Mouse (Mus musculus) embryonic fibroblast, embryonic 13.5 days (primary cell): ENCODE data around the gene Spns3. TPM values are rescaled to one million over a fixed set of nuclear protein-coding genes. Genes with fewer than 3 reads are reported as not detected.

Experiments
- H3K27ac ChIP-seq: 2 replicates; pipeline ENCODE4 v1.5.1; 2012; ENCODE audit warnings: low read length, control low read depth, inconsistent platforms; ENCODE audit not compliant: insufficient read depth
- H3K4me1 ChIP-seq: 2 replicates; pipeline ENCODE4 v1.6.1; 2011; ENCODE audit warnings: low read length; ENCODE audit not compliant: control insufficient read depth, insufficient read depth
- H3K4me3 ChIP-seq: 2 replicates; pipeline ENCODE4 v1.5.1; 2011; ENCODE audit warnings: mild to moderate bottlenecking, control low read depth, low read length; ENCODE audit not compliant: insufficient read depth
- CTCF ChIP-seq: IDR thresholded peaks from 2 replicates; pipeline ENCODE4 v1.5.1; 2011; ENCODE audit warnings: mild to moderate bottlenecking, control low read depth, low read length, moderate library complexity, borderline replicate concordance; ENCODE audit not compliant: insufficient read depth
- POLR2A ChIP-seq: IDR thresholded peaks from 2 replicates; pipeline ENCODE4 v1.6.1; 2011; ENCODE audit warnings: low read depth, mild to moderate bottlenecking, control low read depth, low read length, moderate library complexity
- polyA plus RNA-seq: library from polyadenylated mRNA; stranded (reverse); fragments of >200 nt; gene quantifications from 2 replicates; pipeline ENCODE4 v1.2.4, GENCODE M21; 2011; ENCODE audit warnings: low read depth; ENCODE audit not compliant: missing spikeins, insufficient read length

The Spns3 gene
- polyA plus RNA-seq, 1 experiment: not detected

GRCm38 (mm10) chr11:72464821-72465220, 85.5 kb downstream of the Spns3 start:
- TF ChIP-seq CTCF (no peak), POLR2A (no peak)
- H3K27ac ChIP-seq: no peak overlapping the region
- H3K4me3 ChIP-seq: no peak overlapping the region
- peaks cover 5% of the 10 kb centered on the region; the same call in 1 of the 2 replicates for H3K4me1 ChIP-seq

GRCm38 (mm10) chr11:72461500-72461981, 88.8 kb downstream of the Spns3 start:
- no peak for TF ChIP-seq POLR2A
- no peak for TF ChIP-seq CTCF
- Histone ChIP-seq H3K27ac (no peak overlapping the region), H3K4me1 (no peaks in the 10 kb centered on the region), H3K4me3 (no peak overlapping the region)

DNA sequence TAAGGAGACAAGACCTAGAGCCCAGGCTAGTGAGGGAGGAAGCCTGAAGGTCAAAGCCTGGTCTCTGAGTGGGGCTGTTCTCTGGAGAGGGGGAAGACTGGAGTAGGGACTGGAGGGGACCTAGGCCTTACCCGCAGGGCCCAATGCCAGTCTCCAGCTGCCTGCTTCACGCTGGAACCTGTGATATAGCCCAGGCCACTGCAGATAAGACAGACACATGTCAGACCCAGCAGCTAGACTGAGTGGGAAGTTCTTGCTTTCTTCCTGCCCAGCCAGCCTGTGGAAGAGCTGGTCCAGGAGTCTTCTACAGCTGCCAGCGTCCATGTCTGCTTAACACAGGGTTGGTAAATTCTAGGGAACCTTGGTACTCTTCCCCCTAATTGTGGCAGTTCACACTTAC, 91.8 kb downstream of the Spns3 start:
- no peak for TF ChIP-seq CTCF
- no peak for TF ChIP-seq POLR2A
- Histone ChIP-seq H3K4me1 (no peaks in the 10 kb centered on the region), H3K27ac (no peak overlapping the region), H3K4me3 (no peak overlapping the region)

DNA sequence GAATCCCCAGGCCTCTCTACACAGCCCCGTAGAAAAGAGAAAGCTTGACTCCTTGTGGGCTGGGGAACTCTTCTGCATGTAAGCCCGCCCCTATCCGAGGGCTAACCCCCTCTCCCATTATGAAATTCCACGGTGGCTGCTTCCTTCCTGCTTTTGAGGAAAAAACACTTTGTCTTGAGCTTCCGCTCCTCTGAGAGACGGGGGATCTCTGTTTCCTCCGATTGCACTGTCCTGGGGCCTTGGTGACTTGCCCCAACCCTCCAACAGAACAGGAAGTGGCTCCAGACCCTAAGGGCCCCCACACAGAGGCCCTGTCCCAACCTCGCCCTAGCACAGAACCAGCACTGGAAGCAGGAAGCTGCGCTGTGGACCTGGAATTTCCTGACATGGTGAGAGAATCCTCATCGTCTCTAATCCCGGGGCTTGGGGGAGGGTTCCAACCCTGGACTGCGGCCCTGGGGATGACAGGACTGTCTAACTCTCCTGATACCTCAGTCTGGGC, 92.3 kb downstream of the Spns3 start:
- no peak for TF ChIP-seq POLR2A
- no peak for TF ChIP-seq CTCF
- Histone ChIP-seq H3K27ac (no peak overlapping the region), H3K4me1 (no peaks in the 10 kb centered on the region), H3K4me3 (no peak overlapping the region)

GRCm38 (mm10) chr11:72455694-72456093, 94.6 kb downstream of the Spns3 start:
- Histone ChIP-seq H3K4me1 (no peaks in the 10 kb centered on the region), H3K27ac (no peak overlapping the region), H3K4me3 (no peak overlapping the region)
- TF ChIP-seq POLR2A: no peak
- no peak for TF ChIP-seq CTCF

GRCm38 (mm10) chr11:72453105-72453953, 97.0 kb downstream of the Spns3 start:
- no peak overlapping the region for H3K27ac ChIP-seq

GRCm38 (mm10) chr11:72452140-72452665, 98.1 kb downstream of the Spns3 start:
- no peaks in the 10 kb centered on the region for H3K4me1 ChIP-seq
- no peak overlapping the region for H3K27ac ChIP-seq
- H3K4me3 ChIP-seq: no peak overlapping the region
- TF ChIP-seq CTCF: no peak
- TF ChIP-seq POLR2A: no peak

More at GRCm38 (mm10) chr11:72453105-72453953, 97.0 kb downstream of the Spns3 start:
- no peak overlapping the region for H3K4me3 ChIP-seq
- TF ChIP-seq CTCF: no peak
- TF ChIP-seq POLR2A: no peak
- H3K4me1 ChIP-seq: no peaks in the 10 kb centered on the region

- H3K4me3 ChIP-seq: no peak overlapping the region
- no peaks in the 10 kb centered on the region; the same call in 1 of the 2 replicates for H3K4me1 ChIP-seq
- no peak overlapping the region for H3K27ac ChIP-seq
- TF ChIP-seq POLR2A: no peak
- TF ChIP-seq CTCF: no peak
These were observed 102.8 kb downstream of the Spns3 start for GRCm38 (mm10) chr11:72447475-72447874.

- TF ChIP-seq CTCF (peak; percentile 64; the same call in 1 of the 2 replicates), POLR2A (no peak)
- Histone ChIP-seq H3K4me3 (no peak overlapping the region), H3K4me1 (peaks cover 2% of the 10 kb centered on the region; the same call in 1 of the 2 replicates), H3K27ac (no peak overlapping the region)
These were observed 103.8 kb downstream of the Spns3 start for GRCm38 (mm10) chr11:72446311-72447105.

Other genes starting within 250 kb of the Spns3 start
- gene Xaf1, start 248.9 kb downstream of the Spns3 start, polyA plus RNA-seq: 42.3 and 73.5 TPM in 2 replicates
- not detected in 2 replicates for gene Fbxo39, start 236.1 kb downstream of the Spns3 start, polyA plus RNA-seq
- not detected in 2 replicates for gene Tekt1, start 188.1 kb downstream of the Spns3 start, polyA plus RNA-seq
- gene Smtnl2, start 138.8 kb downstream of the Spns3 start, polyA plus RNA-seq: 0.28 TPM in 1 of 2 replicates, not detected in the other
- gene Ggt6, start 115.0 kb downstream of the Spns3 start, polyA plus RNA-seq: not detected in 2 replicates
- gene Mybbp1a, start 109.2 kb downstream of the Spns3 start, polyA plus RNA-seq: 124 and 138 TPM in 2 replicates
- gene Spns2, start 60.6 kb downstream of the Spns3 start, polyA plus RNA-seq: 0.45 and 1.3 TPM in 2 replicates
- 37.4 and 44.0 TPM in 2 replicates for gene Ube2g1, start 56.8 kb upstream of the Spns3 start, polyA plus RNA-seq
- 61.5 and 62.2 TPM in 2 replicates for gene Ankfy1, start 139.5 kb upstream of the Spns3 start, polyA plus RNA-seq
- gene Cyb5d2, start 245.6 kb upstream of the Spns3 start, polyA plus RNA-seq: 14.0 and 15.4 TPM in 2 replicates
- gene Zzef1, start 245.7 kb upstream of the Spns3 start, polyA plus RNA-seq: 30.3 and 47.0 TPM in 2 replicates